Mouse (Mus musculus) left cerebral cortex, postnatal 4 days (tissue): ENCODE results near the gene Tm9sf1. TPM values are rescaled to one million over a fixed set of nuclear protein-coding genes. Genes with fewer than 3 reads are reported as not detected.

Source experiments
- DNase-seq: peaks from one replicate; pipeline ENCODE4 v3.0.0-alpha.2; 2022
- intact Hi-C: fragments of 180-260 bp; cut with DNase I; formaldehyde crosslinking; loops from one replicate; pipeline ENCODE4 v1.15.1; 2025
- total RNA-seq, 2 experiments: library from RNA; stranded (reverse); gene quantifications; 2 replicates each; pipeline ENCODE4 v1.2.3; 2021

Tm9sf1 gene
- total RNA-seq, 2 experiments from 2014 or later = 35.3 to 41.1 TPM

GRCm38 (mm10) chr14:55635523-55636007, 8.0 kb downstream of the Tm9sf1 start, which contains the start of gene Ipo4:
Gene Ipo4, minus strand, starts transcription at chr14:55635957.
- intact Hi-C loops = no loop called here
- peak; percentile 90 for DNase-seq

- intact Hi-C loops = no loop called here
- DNase-seq = peak; percentile 67
Measured at GRCm38 (mm10) chr14:55634874-55635522, 8.6 kb downstream of the Tm9sf1 start.

- DNase-seq = peak; percentile 29
- intact Hi-C loops = no loop called here
Measured at GRCm38 (mm10) chr14:55629312-55629711, 14.3 kb downstream of the Tm9sf1 start.

- intact Hi-C loops = no loop called here
- no peak for DNase-seq
Measured at GRCm38 (mm10) chr14:55628077-55628827, 15.4 kb downstream of the Tm9sf1 start.

GRCm38 (mm10) chr14:55618486-55619195, 25.0 kb downstream of the Tm9sf1 start:
- no peak for DNase-seq
- intact Hi-C loops = no loop called here

- DNase-seq = peak; percentile 45
- intact Hi-C loops = no loop called here
Measured at GRCm38 (mm10) chr14:55617822-55618221, 25.8 kb downstream of the Tm9sf1 start, which contains the start of gene Rec8. Gene Rec8, plus strand, starts transcription at chr14:55618037.

- no peak for DNase-seq
- intact Hi-C loops = no loop called here
Measured at GRCm38 (mm10) chr14:55616844-55617243, 26.8 kb downstream of the Tm9sf1 start.

- DNase-seq = no peak
Measured at GRCm38 (mm10) chr14:55615876-55616275, 27.7 kb downstream of the Tm9sf1 start.

GRCm38 (mm10) chr14:55614565-55615178, 28.9 kb downstream of the Tm9sf1 start:
- intact Hi-C loops = no loop called here
- no peak for DNase-seq

More at GRCm38 (mm10) chr14:55615876-55616275, 27.7 kb downstream of the Tm9sf1 start:
- intact Hi-C loops = no loop called here

GRCm38 (mm10) chr14:55613346-55613745, 30.3 kb downstream of the Tm9sf1 start:
- DNase-seq = no peak
- intact Hi-C loops = no loop called here

GRCm38 (mm10) chr14:55608339-55608738, 35.3 kb downstream of the Tm9sf1 start:
- DNase-seq = no peak
- intact Hi-C loops = no loop called here

GRCm38 (mm10) chr14:55605743-55606459, 37.7 kb downstream of the Tm9sf1 start:
- intact Hi-C loops = no loop called here
- DNase-seq = no peak

GRCm38 (mm10) chr14:55604823-55605222, 38.8 kb downstream of the Tm9sf1 start:
- no peak for DNase-seq
- intact Hi-C loops = no loop called here

- intact Hi-C loops = no loop called here
Measured at GRCm38 (mm10) chr14:55603633-55604576, 39.7 kb downstream of the Tm9sf1 start.

GRCm38 (mm10) chr14:55603271-55603632, 40.4 kb downstream of the Tm9sf1 start, which contains the start of gene Irf9:
Gene Irf9, plus strand, starts transcription at chr14:55603571.
- intact Hi-C loops = no loop called here
- DNase-seq = no peak

More at GRCm38 (mm10) chr14:55603633-55604576, 39.7 kb downstream of the Tm9sf1 start:
- peak; percentile 85 for DNase-seq

GRCm38 (mm10) chr14:55598521-55599390, 44.9 kb downstream of the Tm9sf1 start:
- intact Hi-C loops = no loop called here
- DNase-seq = no peak

- intact Hi-C loops = no loop called here
- DNase-seq = peak; percentile 48
Measured at GRCm38 (mm10) chr14:55596036-55596690, 47.4 kb downstream of the Tm9sf1 start.
